Mouse (Mus musculus) gastrocnemius, postnatal 10 days (tissue): ENCODE results near the gene Nox4. TPM values are rescaled to one million over a fixed set of nuclear protein-coding genes. Genes with fewer than 3 reads are reported as not detected.
"Not testable (repeated sequence)": the region's sequence is repeated elsewhere in the genome, so short reads cannot be mapped to it uniquely, and the experiment has no call there.

Experiments used
- DNase-seq: peaks from one replicate; pipeline ENCODE4 v3.0.0; 2021; ENCODE audit warnings: mixed read lengths
- total RNA-seq, 2 experiments: library from RNA; stranded (reverse); gene quantifications; 2 replicates each; pipeline ENCODE4 v1.2.3; 2021

The Nox4 gene
- total RNA-seq, 2 experiments from 2014 or later = 2.6 to 3.8 TPM

- DNase-seq = no peak
Observed at GRCm38 (mm10) chr7:87371316-87371715, 125.4 kb downstream of the Nox4 start.

GRCm38 (mm10) chr7:87374322-87374721 lies 128.4 kb downstream of the Nox4 start:
- no peak for DNase-seq

- DNase-seq = no peak
Observed at GRCm38 (mm10) chr7:87374935-87375334, 129.0 kb downstream of the Nox4 start.

- no peak for DNase-seq
Observed at GRCm38 (mm10) chr7:87397023-87397422, 151.1 kb downstream of the Nox4 start.

- not testable (repeated sequence) for DNase-seq
Observed at GRCm38 (mm10) chr7:87411373-87411772, 165.5 kb downstream of the Nox4 start.

- no peak for DNase-seq
Observed at GRCm38 (mm10) chr7:87413271-87413670, 167.4 kb downstream of the Nox4 start.

Other genes starting within 250 kb of the Nox4 start
- not detected for gene Vmn2r79, start 250.0 kb upstream of the Nox4 start, total RNA-seq
- gene Tyr, start 247.4 kb downstream of the Nox4 start, total RNA-seq = under 1 TPM; 0.11 to 0.21 TPM